Mouse (Mus musculus) small intestine, adult 2 months (tissue): ENCODE results near the gene Sowaha. TPM values are rescaled to one million over a fixed set of nuclear protein-coding genes. Genes with fewer than 3 reads are reported as not detected.

Experiments
- H3K27ac ChIP-seq: fragments of 200-500 bp; 2 replicates; pipeline ENCODE4 v1.5.1; 2012; ENCODE audit warnings: low read depth, low read length, control low read depth, inconsistent platforms; ENCODE audit not compliant: insufficient read depth
- H3K27me3 ChIP-seq: fragments of 200-500 bp; 2 replicates; pipeline ENCODE4 v1.6.1; 2012; ENCODE audit warnings: mild to moderate bottlenecking, moderate library complexity, low read length, inconsistent platforms; ENCODE audit not compliant: control insufficient read depth, insufficient read depth
- H3K36me3 ChIP-seq: fragments of 200-500 bp; 2 replicates; pipeline ENCODE4 v1.6.1; 2012; ENCODE audit warnings: mild to moderate bottlenecking, low read length, control low read depth, inconsistent platforms; ENCODE audit not compliant: control insufficient read depth, insufficient read depth
- H3K4me1 ChIP-seq: fragments of 200-500 bp; 2 replicates; pipeline ENCODE4 v1.6.1; 2012; ENCODE audit warnings: low read length, inconsistent platforms, mixed read lengths; ENCODE audit not compliant: control insufficient read depth, insufficient read depth, insufficient read length
- H3K4me3 ChIP-seq: fragments of 200-500 bp; 2 replicates; pipeline ENCODE4 v1.5.1; 2012; ENCODE audit warnings: low read depth, mild to moderate bottlenecking, control low read depth, inconsistent platforms, low read length, moderate library complexity
- CTCF ChIP-seq: fragments of 200-500 bp; IDR thresholded peaks from 2 replicates; pipeline ENCODE4 v1.5.1; 2012; ENCODE audit warnings: low read depth, mild to moderate bottlenecking, control low read depth, inconsistent platforms, low read length, moderate library complexity, mixed read lengths; ENCODE audit not compliant: insufficient replicate concordance, insufficient read length; ENCODE audit errors: extremely low read depth
- POLR2A ChIP-seq: fragments of 200-500 bp; IDR thresholded peaks from 2 replicates; pipeline ENCODE4 v1.6.1; 2012; ENCODE audit warnings: low read depth, mild to moderate bottlenecking, control low read depth, inconsistent platforms, low read length, moderate library complexity
- WGBS: fragments of 180-500 bp; shearing (Covaris S2); methylation state at CpG from one replicate; pipeline ENCODE4 v1.1.7; 2018; 5-methylcytosine and 5-hydroxymethylcytosine counted together
- polyA plus RNA-seq: library from polyadenylated mRNA; depleted of rRNA; stranded (reverse); fragments of >200 nt; gene quantifications from 2 replicates; pipeline ENCODE4 v1.2.3, GENCODE M21; 2012; rRNA removed

Sowaha gene
- polyA plus RNA-seq: 9.7 and 61.2 TPM in 2 replicates

- under 1% methylated on average over 40 of the region's 40 CpGs for WGBS
- TF ChIP-seq POLR2A: peak; percentile 51; the same call in 1 of the 2 replicates
- TF ChIP-seq CTCF: 0 out of 2 replicates have a peak, but pooled peaks have one; percentile 9
- Histone ChIP-seq H3K4me3 (peak within 1 kb of the TSS; percentile 79), H3K36me3 (no peaks in the 10 kb centered on the region), H3K27me3 (no peaks in the 10 kb centered on the region; the same call in 1 of the 2 replicates), H3K4me1 (peaks cover 12% of the 10 kb centered on the region), H3K27ac (peak within 1 kb of the TSS; percentile 80)
These were observed at the start of gene Sowaha, which contains the start of gene Gm9945 for GRCm38 (mm10) chr11:53479783-53480301. Gene Sowaha, minus strand, starts transcription at chr11:53480274. Gene Gm9945, plus strand, starts transcription at chr11:53480166.

DNA sequence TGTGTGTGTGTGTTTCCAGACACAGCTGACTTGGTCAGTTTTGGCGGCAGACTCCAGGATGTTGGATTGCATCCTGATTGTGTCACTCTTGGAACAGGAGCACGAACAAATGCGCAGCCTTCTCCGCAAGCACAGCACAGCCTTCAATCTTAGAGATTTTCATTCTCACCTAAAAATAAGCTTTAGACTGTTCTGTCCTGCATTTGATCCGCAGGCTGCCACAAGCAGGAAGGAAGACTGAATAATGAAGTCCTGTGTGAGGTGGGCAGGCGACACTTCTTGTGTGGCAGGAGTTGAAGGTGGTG lies 49.1 kb upstream of the Sowaha start:
- H3K27ac ChIP-seq: no peak overlapping the region
- TF ChIP-seq POLR2A (no peak), CTCF (no peak)
- H3K36me3 ChIP-seq: peaks cover 9% of the 10 kb centered on the region
- WGBS: 66% methylated on average over 6 of the region's 6 CpGs
- H3K4me3 ChIP-seq: no peak overlapping the region
- H3K4me1 ChIP-seq: no peaks in the 10 kb centered on the region
- no peaks in the 10 kb centered on the region for H3K27me3 ChIP-seq

- Histone ChIP-seq H3K27me3 (no peaks in the 10 kb centered on the region), H3K36me3 (peaks cover 4% of the 10 kb centered on the region), H3K27ac (no peak overlapping the region), H3K4me3 (no peak overlapping the region), H3K4me1 (no peaks in the 10 kb centered on the region)
- WGBS: 83% methylated on average over 9 of the region's 9 CpGs
- no peak for TF ChIP-seq POLR2A
- TF ChIP-seq CTCF: no peak
These were observed 48.6 kb upstream of the Sowaha start for GRCm38 (mm10) chr11:53528397-53529252.

GRCm38 (mm10) chr11:53525461-53525860 lies 45.4 kb upstream of the Sowaha start:
- TF ChIP-seq CTCF (no peak), POLR2A (no peak)
- H3K4me3 ChIP-seq: no peak overlapping the region
- WGBS: 84% methylated on average over 4 of the region's 4 CpGs
- H3K36me3 ChIP-seq: no peaks in the 10 kb centered on the region
- no peaks in the 10 kb centered on the region for H3K27me3 ChIP-seq
- H3K27ac ChIP-seq: no peak overlapping the region
- H3K4me1 ChIP-seq: peaks cover 11% of the 10 kb centered on the region; the same call in 1 of the 2 replicates

GRCm38 (mm10) chr11:53524905-53525304 lies 44.8 kb upstream of the Sowaha start:
- peaks cover 13% of the 10 kb centered on the region; the same call in 1 of the 2 replicates for H3K4me1 ChIP-seq
- no peaks in the 10 kb centered on the region for H3K36me3 ChIP-seq
- no peak for TF ChIP-seq POLR2A
- TF ChIP-seq CTCF: peak; percentile 40; the same call in 1 of the 2 replicates
- H3K27me3 ChIP-seq: no peaks in the 10 kb centered on the region
- H3K4me3 ChIP-seq: no peak overlapping the region
- 73% methylated on average over 6 of the region's 6 CpGs for WGBS
- no peak overlapping the region for H3K27ac ChIP-seq

- 90% methylated on average over 14 of the region's 14 CpGs for WGBS
These were observed 43.7 kb upstream of the Sowaha start for GRCm38 (mm10) chr11:53523545-53524405.

More at GRCm38 (mm10) chr11:53523545-53524405, 43.7 kb upstream of the Sowaha start:
- no peak for TF ChIP-seq CTCF
- TF ChIP-seq POLR2A: no peak
- no peaks in the 10 kb centered on the region for H3K36me3 ChIP-seq
- no peaks in the 10 kb centered on the region for H3K27me3 ChIP-seq
- H3K4me1 ChIP-seq: peaks cover 13% of the 10 kb centered on the region; the same call in 1 of the 2 replicates
- no peak overlapping the region for H3K4me3 ChIP-seq
- no peak overlapping the region for H3K27ac ChIP-seq
